Mouse (Mus musculus) Muller cell, postnatal 12 days (primary cell): ENCODE measurements around the gene Phka2.

Experiments
- DNase-seq: peaks from one replicate; pipeline ENCODE4 v3.0.0-alpha.2; 2015; ENCODE audit errors: inconsistent ontology term

The Phka2 gene

GRCm38 (mm10) chrX:160598562-160599458 is 96.8 kb downstream of the Phka2 start:
- DNase-seq, result peak; percentile 74

DNA sequence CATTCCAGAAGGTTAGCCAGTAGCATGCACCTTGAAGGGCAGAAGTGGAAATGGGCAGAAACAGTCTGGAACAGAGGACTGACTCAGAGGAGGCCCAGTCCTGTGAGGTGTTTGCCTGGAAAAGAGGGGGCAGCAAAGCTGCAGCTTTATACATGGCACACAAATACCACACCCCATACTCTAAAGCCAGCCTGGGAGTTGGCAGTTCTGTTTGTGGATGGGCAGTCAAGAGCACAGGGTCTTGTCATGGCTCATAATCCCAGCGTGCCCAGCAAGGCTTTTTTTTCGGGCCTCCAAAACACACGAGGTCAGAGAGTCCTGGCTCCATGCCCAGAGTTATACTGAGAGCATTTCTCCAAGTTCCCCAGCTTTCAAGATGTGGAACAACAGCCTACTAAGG is 99.1 kb downstream of the Phka2 start:
- no peak for DNase-seq

- DNase-seq, result no peak
These were observed 100.8 kb downstream of the Phka2 start for GRCm38 (mm10) chrX:160602770-160603169.

GRCm38 (mm10) chrX:160603316-160603715 is 101.3 kb downstream of the Phka2 start:
- DNase-seq, result no peak

DNA sequence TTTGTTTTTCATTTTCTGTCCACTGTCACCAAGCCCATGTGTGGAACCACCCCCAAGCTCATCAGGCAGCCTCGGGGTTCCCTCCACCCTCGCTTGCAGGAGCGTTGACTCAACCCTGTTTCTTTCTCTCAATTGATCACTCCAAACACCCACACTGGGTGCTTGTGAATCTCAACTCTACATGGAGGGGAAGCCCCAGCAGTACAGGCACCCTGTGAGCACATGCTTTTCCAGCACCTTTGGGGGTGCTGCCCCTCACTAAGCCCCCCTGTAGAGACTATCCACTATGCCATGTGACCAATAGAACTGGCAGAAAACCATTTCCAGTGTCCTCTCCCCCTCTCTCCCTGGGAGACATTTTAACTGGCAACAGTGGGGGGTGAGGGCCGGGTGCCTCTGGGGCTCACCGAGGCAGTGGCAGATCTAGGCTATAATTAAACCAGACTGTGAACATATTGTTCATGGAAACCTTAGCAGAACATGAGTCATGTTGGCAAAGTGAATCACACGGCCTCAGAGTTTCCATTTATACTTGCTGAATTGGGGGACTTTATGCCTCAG is 102.1 kb downstream of the Phka2 start:
- peak; percentile 83 for DNase-seq

DNA sequence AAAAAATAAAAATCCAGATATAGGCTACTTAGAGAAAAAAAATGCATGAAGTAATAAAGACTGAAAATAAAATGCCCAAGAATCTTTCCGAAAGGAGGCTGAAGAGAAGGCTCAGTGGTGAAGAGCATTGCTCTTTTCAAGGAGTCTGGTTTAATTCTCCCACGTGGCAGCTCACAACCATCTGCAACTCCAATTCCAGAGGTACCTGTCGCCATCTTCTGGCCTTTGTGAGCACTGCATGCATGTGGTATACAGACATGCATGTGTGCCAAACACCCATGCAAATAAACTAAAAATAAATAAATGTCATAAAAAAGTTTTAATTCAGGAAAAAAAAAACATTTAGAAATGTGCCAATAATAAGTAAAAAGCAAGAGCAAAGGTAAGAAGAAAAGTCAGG is 107.9 kb downstream of the Phka2 start:
- DNase-seq, result no peak

- DNase-seq, result no peak
These were observed 108.5 kb downstream of the Phka2 start for GRCm38 (mm10) chrX:160610482-160610881.

DNA sequence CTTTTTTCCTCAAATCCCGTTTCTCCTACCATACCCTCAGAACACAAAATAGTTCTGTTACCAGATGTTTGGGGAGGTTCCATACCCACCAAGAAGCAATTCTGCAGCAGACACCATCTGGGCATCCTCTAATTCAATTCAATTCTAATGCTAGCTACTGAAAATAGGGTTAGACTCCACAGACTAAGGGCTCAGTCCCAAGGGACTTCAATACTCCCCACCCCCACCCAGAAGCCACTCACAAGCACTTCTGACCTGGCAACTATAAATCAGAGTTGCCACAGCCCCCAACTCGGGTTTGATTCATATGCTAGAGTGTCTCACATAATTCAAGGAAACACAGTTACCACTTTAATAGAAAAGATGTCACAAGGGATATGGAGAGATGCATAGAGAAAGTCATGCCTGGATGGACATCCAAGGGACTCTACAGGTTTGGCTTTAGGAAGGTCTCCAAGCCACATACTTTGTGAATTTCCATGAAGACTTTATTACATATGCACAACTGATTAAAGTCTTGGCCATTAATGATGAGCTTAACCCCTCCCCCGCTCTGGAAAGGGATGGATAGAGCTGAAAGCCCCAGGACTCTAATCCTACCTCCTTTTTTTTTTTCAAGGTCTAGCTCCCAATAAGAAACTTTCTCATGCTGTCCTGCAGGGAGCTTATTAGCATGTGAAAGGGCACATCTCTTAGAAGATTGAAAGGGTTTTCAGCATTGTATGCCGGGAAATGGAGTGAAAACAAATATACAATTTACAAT is 109.1 kb downstream of the Phka2 start:
- no peak for DNase-seq
